Mouse (Mus musculus) urinary bladder, postnatal 10 days (tissue): ENCODE results near the gene Hist2h2bb.
A peak's percentile ranks its signal among the peaks of the same experiment; 100 is the strongest.
"Not testable (repeated sequence)": the region's sequence is repeated elsewhere in the genome, so short reads cannot be mapped to it uniquely, and the experiment has no call there.

Source experiments
- DNase-seq: peaks from one replicate; pipeline ENCODE4 v3.0.0; 2022; ENCODE audit warnings: low spot score

Gene Hist2h2bb

DNA sequence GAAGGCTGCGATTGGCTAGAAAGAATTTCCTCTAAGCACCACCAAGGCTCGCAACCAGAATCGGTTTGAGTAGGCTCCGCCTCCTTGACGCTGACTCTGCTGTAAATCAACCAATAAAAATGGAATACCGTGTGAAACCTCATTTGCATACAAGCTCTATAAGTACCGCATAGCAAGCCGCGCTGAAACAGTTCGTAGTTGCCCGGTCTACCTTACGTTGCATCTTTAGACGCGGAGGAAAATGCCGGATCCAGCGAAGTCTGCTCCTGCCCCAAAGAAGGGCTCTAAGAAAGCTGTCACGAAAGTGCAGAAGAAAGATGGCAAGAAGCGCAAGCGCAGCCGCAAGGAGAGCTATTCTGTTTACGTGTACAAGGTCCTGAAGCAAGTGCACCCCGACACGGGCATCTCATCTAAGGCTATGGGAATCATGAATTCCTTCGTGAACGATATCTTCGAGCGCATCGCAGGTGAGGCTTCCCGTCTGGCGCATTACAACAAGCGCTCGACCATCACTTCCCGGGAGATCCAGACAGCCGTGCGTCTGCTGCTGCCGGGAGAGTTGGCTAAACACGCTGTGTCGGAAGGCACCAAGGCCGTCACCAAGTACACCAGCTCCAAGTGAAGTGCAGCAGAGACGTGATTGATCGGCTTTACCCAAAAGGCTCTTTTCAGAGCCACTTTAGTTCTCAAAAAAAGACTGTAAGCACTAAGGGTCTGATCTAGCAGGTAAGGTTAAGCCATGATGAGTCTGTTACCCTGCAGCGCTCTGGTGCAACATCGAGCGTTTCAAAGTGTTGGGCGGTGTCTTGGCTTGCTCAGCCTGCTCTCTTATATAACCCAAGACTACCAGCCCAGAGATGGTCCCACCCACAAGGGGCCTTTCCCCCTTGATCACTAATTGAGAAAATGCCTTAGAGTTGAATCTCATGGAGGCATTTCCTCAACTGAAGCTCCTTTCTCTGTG lies at the start of gene Hist2h2bb:
Gene Hist2h2bb, plus strand, starts transcription at position 242 of the 964 bp plus-strand sequence.
- peak; percentile 33 for DNase-seq

DNA sequence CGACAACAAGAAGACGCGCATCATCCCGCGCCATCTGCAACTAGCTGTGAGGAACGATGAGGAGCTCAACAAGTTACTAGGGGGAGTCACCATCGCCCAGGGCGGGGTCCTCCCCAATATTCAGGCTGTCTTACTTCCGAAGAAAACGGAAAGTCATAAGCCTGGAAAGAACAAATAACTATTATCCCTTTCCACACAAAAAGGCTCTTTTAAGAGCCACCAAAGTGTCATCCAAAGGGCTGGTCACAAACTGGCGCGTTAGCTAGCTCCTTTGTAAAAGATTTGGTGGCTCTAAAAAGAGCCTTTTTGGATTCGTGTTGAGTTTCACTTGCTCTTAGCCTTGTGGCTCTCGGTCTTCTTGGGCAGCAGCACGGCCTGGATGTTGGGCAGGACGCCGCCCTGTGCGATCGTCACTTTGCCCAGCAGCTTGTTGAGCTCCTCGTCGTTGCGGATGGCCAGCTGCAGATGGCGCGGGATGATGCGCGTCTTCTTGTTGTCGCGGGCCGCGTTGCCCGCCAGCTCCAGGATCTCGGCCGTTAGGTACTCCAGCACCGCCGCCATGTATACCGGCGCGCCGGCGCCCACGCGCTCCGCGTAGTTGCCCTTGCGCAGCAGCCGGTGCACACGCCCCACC lies 49.3 kb upstream of the Hist2h2bb start:
- DNase-seq = not testable (repeated sequence)

DNA sequence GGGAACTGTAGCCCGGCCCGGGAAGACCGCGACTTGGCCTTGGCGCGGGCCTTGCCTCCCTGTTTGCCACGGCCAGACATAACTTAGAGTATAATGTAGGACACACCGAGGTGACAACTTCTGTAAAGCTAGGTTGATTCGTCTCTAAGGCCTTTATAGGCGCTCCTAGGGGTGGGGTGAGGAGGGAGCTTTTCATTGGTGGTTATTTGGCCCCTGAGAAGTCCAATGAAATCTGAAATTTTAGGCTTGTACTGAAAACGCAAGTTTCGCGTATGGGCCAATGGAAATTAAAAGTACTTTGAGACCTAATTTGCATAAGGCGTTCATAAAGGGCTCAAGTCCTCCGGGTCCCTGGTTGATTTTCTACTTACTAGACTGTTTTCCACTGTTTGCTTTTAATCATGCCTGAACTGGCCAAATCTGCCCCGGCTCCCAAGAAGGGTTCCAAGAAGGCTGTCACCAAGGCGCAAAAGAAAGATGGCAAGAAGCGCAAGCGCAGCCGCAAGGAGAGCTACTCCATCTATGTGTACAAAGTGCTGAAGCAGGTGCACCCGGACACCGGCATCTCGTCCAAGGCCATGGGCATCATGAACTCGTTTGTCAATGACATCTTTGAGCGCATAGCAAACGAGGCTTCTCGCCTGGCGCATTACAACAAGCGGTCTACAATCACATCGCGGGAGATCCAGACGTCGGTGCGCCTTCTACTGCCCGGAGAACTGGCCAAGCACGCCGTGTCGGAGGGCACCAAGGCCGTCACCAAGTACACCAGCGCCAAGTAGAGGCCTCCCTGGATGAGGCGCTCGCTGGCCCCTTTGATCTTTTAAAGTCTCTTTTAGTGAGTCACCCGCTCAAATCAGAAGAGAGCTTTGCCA lies 48.5 kb upstream of the Hist2h2bb start, which contains the start of the genes Hist2h2ac and Hist2h2be:
Gene Hist2h2ac, minus strand, starts transcription at position 116 of the 875 bp plus-strand sequence.
Gene Hist2h2be, plus strand, starts transcription at position 355 of the 875 bp plus-strand sequence.
- DNase-seq = peak; percentile 17

DNA sequence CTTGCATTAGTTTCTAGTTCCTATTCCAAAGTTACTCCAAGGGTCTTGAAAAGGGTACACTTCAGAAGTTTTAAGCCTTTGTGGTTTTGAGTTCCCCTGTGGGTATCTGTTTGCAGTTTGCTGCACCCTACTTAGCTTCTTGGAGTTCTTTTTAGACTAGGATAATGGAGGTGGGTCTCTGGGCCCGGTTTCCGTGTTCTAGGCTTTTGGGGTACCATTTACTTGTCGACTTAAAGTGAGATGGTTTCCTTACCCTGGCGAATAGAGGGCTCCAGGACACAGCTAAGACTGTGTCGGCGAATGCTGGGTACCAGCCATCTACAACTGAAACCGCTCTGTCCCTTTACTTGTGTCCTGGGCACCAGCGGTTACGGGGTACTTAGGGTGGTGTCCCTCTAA lies 47.9 kb upstream of the Hist2h2bb start:
- DNase-seq = no peak

DNA sequence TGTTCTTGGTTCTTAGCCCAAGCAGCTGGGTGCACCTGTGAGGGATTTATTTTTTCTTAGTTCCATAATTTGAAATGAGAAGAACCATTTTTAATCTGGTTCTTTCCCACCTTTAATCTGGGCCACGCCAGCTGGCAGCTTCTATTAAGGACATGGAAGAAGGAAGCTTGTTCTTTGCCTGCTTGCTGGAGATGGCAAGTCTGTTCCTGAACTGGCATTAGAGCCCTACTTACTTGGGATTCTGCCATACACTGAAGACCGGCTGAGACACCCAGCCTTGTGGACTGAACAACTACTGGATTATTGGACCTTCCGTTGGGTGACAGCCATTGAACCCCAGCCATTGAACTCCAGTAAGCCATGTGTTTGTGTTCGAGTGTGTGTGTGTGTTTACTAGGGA lies 46.8 kb upstream of the Hist2h2bb start:
- no peak for DNase-seq

DNA sequence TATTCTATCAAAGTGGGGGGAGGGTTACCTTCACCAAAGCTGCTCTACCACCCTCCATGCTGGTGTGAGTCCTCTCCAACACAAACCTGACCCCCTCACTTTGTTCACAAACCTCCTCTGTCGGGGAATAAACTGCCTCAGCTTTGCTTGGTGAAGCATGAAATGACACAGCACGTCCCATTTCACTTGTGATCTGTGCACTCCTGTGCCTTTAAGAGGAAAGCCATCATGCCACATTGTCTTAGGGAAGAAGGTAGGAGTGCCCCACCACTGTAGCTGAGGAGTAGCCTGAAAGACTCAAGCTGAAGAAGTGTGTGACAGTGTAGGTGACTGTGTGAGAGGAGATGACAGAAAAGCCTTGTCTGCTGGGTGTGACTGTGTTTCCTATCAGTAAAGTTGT lies 44.1 kb upstream of the Hist2h2bb start:
- no peak for DNase-seq

DNA sequence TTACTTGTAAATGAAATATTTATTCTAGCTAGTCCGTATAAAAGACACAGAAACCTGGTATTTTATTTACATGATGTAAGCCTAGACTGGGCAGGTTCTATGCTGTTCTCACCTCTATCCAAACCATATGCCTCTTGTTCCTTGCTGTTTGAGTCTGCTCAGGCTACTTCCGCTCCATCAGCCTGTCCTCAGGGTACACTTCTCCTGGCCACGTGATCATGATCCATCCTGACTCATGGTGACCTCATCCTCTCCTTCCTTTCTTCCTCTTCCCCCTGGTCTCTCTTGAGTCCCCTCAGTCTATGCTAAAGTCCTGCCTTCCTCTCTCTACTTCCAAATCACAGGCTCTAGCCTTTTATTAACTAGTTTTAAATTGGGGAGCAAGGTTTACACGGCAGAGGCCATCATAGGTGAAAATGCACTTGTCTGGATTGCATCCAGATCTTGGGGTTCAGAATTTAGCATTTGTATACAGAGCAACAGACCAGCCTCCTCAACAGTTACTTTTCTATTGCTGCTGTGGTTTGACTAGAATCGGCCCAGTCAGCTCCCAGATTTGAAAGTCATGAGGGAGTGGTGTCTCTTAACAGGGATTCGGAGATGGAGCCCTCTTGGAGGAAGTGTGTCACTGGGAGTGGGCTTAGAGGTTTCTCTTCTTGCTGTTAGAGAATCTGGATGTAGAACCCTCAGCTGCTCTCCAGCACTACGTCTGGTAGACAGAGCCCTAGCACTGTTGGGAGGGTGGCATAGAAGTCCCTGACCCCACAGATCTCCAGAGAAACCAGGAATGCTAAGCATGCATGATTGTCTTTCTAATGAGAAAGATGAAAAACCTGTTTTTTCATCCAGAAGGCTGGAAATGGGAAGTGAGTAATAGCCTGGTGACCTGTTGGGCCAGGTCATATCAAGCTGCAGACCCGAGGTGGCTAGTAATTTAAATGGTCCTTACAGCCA lies 42.6 kb upstream of the Hist2h2bb start:
- DNase-seq = no peak

DNA sequence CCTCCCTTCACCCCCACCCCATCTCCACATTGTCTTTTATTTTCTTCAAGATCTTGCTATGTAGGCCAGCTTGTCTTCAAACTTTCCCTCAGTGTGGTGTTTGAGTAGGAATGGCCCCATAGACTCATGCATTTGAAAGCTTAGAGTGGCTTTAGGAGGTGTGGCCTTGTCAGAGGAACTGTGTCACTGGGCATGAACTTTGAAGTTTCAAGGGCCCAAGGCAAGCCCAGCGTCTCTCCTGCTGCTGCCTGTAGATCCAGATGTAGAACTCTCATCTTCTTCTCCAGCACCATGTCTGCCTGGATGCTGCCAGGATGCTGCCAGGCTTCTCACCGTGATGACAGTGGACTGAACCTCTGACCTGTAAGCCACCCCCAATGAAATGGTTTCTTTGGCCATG lies 40.7 kb upstream of the Hist2h2bb start:
- no peak for DNase-seq

DNA sequence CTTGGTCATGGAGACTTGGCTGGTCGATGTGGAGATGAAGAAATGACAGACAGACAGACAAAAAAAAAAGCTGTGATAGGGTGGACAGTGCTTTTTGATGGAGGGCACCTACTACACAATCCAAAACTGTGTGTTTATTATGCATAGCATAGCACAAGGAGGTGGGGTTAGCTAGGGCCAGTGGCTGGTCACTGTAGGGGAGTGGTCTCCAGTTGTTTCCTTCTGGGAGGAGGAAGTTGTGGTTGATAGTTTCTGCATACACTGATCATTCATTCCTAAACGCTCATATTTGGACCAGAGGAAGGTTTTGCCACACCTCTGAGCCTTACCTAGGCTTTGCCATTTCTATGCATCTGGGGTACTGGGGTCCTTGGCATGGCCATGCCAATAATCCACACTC lies 39.1 kb upstream of the Hist2h2bb start:
- no peak for DNase-seq

DNA sequence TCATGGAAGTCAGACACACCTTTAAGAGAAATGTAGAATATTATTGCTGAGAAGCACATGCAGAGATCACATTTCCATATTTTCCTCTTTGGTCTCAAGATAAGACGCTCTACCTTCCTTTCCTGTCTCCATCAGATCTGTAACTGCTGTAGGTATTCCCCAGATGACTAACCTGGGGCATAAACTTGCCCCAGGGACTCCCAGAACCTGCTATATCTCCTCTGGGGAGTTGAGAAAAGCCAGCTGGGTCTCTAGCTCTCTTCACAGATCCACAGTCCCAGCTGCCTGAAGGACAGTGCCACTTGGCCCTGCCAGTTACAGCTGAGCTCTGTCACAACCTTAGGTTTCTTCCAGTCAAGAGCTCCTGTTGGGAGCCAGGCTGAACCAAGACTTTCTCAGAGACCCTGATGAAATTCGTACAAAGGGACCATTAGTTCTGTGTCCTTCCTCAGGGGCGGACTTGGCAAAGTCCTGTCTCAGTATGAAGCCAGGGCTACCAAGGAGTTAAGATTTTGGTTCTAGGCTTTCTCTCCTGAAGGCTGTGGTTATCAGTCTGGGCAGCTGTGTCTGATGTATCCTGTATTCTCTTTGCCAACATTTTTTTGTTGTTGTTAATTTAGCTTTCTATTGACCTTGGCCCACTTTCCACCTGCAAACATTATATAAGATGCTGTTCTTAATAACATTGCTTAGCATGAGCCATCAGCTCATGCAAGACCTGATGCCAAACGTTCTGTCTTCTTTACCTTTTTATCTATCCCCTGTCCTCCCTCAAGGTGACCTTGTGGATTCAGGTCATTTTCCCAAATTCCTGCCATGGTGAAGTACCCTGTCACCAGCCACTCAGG lies 38.4 kb upstream of the Hist2h2bb start:
- no peak for DNase-seq

DNA sequence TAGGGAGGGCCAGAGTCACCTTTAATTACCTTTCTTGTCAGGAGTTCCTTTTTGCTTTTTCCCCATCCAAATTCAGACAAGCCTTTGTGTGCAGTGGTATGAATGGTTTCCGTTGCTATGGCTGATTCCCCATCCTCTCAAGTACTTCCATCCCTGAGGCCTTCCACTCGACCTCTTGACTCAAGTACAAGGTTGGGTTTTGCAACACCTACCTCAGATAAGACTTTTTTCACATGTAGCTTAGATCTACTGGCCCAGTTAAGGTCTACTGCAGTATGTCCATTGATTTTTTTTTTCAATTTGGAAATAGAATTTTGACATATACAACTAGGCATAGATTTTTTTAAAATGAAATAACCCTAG lies 37.8 kb upstream of the Hist2h2bb start:
- DNase-seq = no peak

DNA sequence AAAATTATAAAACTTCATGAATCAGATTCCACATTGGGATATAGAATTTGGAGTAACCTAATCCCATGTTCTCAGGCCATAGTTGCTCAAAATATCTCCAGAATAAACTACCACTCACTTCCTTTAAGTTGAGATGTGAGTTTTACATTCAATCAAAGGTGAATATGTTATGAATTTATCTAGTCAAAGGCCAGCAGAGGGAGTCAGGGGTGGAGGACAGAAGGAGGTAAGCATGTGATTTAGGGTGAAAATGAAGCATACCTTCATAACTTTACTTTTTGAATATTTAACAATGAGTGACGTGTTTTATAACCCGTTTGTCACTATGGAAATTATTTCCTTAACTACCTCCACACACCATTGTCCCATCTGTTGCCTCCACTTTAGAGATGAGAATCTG lies 34.6 kb upstream of the Hist2h2bb start:
- DNase-seq = no peak

DNA sequence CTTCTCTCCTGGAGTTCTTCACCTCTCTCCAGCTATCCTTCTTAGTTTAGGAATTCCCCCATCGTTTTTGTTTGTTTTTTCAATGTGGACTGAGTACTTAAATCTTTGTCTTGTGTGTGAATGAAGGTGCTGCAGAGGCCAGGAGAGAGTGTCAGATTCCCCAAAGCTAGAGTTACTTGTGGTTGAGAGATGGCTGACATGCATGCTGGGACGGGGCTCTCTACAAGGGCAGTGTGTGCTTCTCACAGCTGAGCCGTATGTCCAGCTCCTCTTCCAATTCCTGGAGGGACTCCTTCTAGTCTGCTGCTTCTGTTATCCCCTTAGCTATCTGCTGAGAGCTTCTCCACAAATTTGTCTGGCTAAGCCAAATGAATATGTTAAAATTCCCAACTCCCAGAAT lies 33.7 kb upstream of the Hist2h2bb start:
- no peak for DNase-seq

DNA sequence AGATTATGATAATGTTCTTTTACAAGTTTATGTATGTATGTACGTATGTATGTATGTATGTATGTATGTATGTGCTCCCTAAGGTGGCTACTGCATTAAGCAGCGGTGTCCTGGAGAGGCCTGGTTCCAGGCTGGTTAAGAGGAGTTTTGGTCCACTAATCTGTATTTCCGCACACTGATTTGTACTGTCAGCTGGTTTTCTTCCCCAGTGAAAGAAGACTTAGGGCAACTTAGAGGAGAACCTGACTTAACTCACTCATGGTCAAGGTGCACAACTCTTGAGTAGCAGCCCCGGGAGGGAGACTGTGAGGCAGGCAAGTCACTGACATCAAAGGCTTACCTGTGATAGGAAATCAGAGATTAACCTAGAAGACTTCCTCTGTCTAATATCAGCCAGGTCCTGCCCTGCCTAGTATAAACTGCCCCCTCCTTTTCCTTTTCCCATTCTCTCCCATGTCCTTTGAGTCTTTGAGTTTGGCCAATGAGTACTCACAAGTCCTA lies 32.7 kb upstream of the Hist2h2bb start:
- no peak for DNase-seq

DNA sequence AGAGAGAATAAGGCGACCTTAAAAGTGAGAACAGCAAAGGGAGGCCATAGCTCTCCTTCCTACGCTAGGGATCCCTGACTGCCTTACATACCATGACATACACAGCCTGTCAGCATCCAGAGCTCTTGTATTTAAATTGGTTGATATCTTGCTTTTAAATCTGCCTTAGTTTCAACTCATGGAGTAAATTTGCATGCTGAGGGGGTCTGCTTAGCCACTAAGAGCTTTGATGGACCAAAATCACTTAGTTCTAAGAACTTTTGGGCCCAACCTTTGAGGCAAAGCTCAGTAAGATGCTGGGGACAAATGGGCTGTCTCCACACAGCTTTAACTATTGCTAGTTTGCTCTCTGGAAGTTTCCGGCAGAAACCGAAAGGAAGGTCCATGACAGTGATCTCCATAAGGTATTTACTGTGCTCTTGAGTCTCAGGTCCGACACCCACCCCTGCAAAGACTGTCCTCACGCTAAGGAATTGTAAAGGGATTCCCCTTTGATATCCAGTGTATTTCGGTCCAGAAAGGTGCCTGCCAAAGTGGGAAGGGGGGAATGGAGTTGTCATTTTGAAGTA lies 32.1 kb upstream of the Hist2h2bb start:
- no peak for DNase-seq

DNA sequence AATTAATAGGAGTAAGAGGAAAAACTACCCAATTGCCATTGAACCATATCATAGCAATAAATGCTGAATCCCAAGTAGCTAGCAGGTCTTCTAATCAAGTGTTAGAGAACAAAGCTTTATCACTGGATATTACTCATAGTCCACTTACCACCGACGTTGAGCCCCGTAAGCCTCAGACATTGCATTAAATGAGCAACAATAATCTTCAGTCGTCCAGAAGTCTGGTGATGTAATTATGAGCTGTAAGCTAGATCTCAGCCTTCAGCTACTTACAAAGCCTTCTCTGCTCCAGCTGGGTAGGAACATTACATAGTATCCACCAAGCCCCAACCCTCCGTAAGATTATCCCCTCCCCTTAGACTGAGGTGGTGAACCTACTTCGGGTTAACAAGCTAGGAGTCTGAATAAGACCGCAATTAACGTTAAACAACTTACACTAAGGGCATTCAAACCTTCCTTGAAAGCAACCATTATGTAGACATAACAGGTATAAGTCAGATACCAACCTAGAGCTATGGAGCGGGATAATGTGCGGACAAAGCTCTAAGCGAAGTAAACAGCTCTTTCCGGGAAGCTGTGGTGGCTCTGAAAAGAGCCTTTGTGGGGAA lies 31.5 kb upstream of the Hist2h2bb start:
- DNase-seq = no peak

DNA sequence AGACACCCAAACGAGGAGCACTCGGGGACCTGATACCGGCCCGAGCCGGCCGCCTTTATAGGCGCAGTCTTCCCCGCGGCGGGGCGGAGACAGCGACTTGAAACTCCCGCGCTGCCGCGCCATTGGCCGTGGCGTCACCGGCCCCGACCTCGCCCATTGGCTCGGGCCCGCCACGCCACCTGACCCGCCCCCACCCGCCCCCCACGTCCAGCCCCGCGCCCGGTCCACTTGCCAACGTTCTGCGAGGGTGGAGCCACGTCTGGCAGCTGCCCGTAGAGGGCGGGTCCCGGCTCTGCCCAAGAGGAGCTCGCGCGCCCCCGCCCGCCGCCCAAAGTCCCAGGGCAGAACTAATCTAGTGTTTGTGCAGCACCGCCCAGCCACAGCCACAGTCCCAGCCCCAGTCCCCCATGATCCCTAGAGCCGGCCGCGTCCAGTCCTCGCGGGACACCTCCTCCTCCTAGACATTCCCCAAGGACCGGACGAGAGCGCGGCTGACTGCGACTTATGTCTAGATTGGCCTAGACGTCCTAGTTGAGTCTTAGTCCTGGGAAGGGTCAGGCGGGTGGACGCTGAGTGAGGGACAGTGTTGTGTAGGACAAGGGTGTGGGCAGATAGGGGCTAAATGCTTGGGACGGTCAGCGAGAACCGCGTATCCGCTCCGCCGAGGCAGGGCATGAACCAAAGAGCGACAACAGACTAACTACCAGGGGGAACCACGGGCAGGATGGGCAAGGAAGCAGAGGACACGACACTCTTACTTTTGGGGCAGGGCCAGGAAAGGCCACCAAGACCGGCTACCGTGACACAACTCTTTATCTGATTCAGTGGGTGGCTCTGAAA lies 30.4 kb upstream of the Hist2h2bb start, which contains the start of gene Hist2h3c2:
Gene Hist2h3c2, minus strand, starts transcription at position 174 of the 840 bp plus-strand sequence.
- not testable (repeated sequence) for DNase-seq
